Mouse (Mus musculus) megakaryocyte, embryonic 14.5 days (primary cell): ENCODE results near the gene Prr15l. TPM values are rescaled to one million over a fixed set of nuclear protein-coding genes. Genes with fewer than 3 reads are reported as not detected.

Experiments
- H3K27me3 ChIP-seq: replicated peaks from 2 replicates; pipeline ENCODE3; 2012; ENCODE audit warnings: inconsistent platforms
- H3K36me3 ChIP-seq: replicated peaks from 2 replicates; pipeline ENCODE3; 2012; ENCODE audit warnings: low read length, inconsistent platforms, mixed read lengths
- H3K4me1 ChIP-seq: 2 replicates; pipeline ENCODE4 v1.6.1; 2012; ENCODE audit warnings: inconsistent platforms
- H3K4me3 ChIP-seq: replicated peaks from 2 replicates; pipeline ENCODE3; 2012; ENCODE audit warnings: moderate library complexity, mild to moderate bottlenecking, inconsistent platforms
- H3K9me3 ChIP-seq: 2 replicates; pipeline ENCODE4 v1.6.1; 2012; ENCODE audit warnings: inconsistent platforms
- FLI1 ChIP-seq: IDR thresholded peaks from 2 replicates; pipeline ENCODE4 v1.6.1; 2012; ENCODE audit warnings: low read length, inconsistent platforms, mixed read lengths
- GATA1 ChIP-seq: IDR thresholded peaks from 3 replicates; pipeline ENCODE4 v1.6.1; 2012; ENCODE audit warnings: mixed read lengths, low read length, inconsistent platforms, borderline replicate concordance
- polyA plus RNA-seq: library from polyadenylated mRNA; stranded (reverse); fragments of >175 nt; gene quantifications from 2 replicates; pipeline ENCODE4 v1.2.3, GENCODE M21; 2012; ENCODE audit warnings: low replicate concordance; ENCODE audit not compliant: insufficient read depth

Prr15l gene
- polyA plus RNA-seq, 1 experiment: not detected

GRCm38 (mm10) chr11:96982859-96983258 is 55.0 kb downstream of the Prr15l start, which contains the start of gene Sp2:
Sp2 (minus strand) TSS chr11:96982959.
- TF ChIP-seq FLI1: no peak
- no peak for TF ChIP-seq GATA1
- Histone ChIP-seq H3K4me1 (peaks cover 53% of the 10 kb centered on the region), H3K36me3 (no peaks in the 10 kb centered on the region), H3K4me3 (peak within 1 kb of the TSS; percentile 86), H3K9me3 (no peaks in the 10 kb centered on the region), H3K27me3 (peaks cover 47% of the 10 kb centered on the region)

- no peaks in the 10 kb centered on the region for H3K36me3 ChIP-seq
- H3K27me3 ChIP-seq: peaks cover 57% of the 10 kb centered on the region
- peaks cover 55% of the 10 kb centered on the region for H3K4me1 ChIP-seq
- H3K4me3 ChIP-seq: no peak overlapping the region
- no peak for TF ChIP-seq FLI1
- no peak for TF ChIP-seq GATA1
- H3K9me3 ChIP-seq: peaks cover 8% of the 10 kb centered on the region
These were observed 57.0 kb downstream of the Prr15l start for GRCm38 (mm10) chr11:96984903-96985302.

- Histone ChIP-seq H3K27me3 (peaks cover 55% of the 10 kb centered on the region), H3K4me3 (no peak overlapping the region), H3K9me3 (peaks cover 8% of the 10 kb centered on the region), H3K4me1 (peaks cover 59% of the 10 kb centered on the region), H3K36me3 (no peaks in the 10 kb centered on the region)
- TF ChIP-seq GATA1 (no peak), FLI1 (no peak)
These were observed 58.6 kb downstream of the Prr15l start for GRCm38 (mm10) chr11:96986463-96986862.

Other genes with a start within 250 kb of the Prr15l start
- gene Snx11, start 150.5 kb upstream of the Prr15l start, polyA plus RNA-seq: 6.3 and 9.8 TPM in 2 replicates
- 12.8 and 33.7 TPM in 2 replicates for gene Cbx1, start 139.0 kb upstream of the Prr15l start, polyA plus RNA-seq
- gene Nfe2l1, start 98.1 kb upstream of the Prr15l start, polyA plus RNA-seq: 28.9 and 34.9 TPM in 2 replicates
- gene Copz2, start 78.2 kb upstream of the Prr15l start, polyA plus RNA-seq: 3.4 TPM in 1 of 2 replicates, not detected in the other
- gene Cdk5rap3, start 11.6 kb upstream of the Prr15l start, polyA plus RNA-seq: 15.3 and 41.6 TPM in 2 replicates
- 2.0 and 16.6 TPM in 2 replicates for gene Pnpo, start 15.9 kb downstream of the Prr15l start, polyA plus RNA-seq
- 34.2 and 36.6 TPM in 2 replicates for gene Sp2, start 54.9 kb downstream of the Prr15l start, polyA plus RNA-seq
- gene Sp6, start 85.3 kb downstream of the Prr15l start, polyA plus RNA-seq: 0.77 and 1.4 TPM in 2 replicates
- 4.5 and 11.2 TPM in 2 replicates for gene Scrn2, start 101.8 kb downstream of the Prr15l start, polyA plus RNA-seq
- gene Lrrc46, start 113.3 kb downstream of the Prr15l start, polyA plus RNA-seq: not detected in 2 replicates
- 22.3 and 22.7 TPM in 2 replicates for gene Mrpl10, start 113.5 kb downstream of the Prr15l start, polyA plus RNA-seq
- 9.7 and 13.2 TPM in 2 replicates for gene Osbpl7, start 122.5 kb downstream of the Prr15l start, polyA plus RNA-seq
- gene Tbx21, start 187.2 kb downstream of the Prr15l start, polyA plus RNA-seq: 0.09 and 1.6 TPM in 2 replicates
- 99.9 and 349 TPM in 2 replicates for gene Tbkbp1, start 223.4 kb downstream of the Prr15l start, polyA plus RNA-seq